Mouse (Mus musculus) midbrain, embryonic 16.5 days (tissue): Measurements from ENCODE around the gene Ptf1a. TPM values are rescaled to one million over a fixed set of nuclear protein-coding genes. Genes with fewer than 3 reads are reported as not detected.

ENCODE experiments used
- polyA plus RNA-seq: library from polyadenylated mRNA; unstranded; fragments of >200 nt; fragmentation: Nextera tagmentation; extraction: Ambion mirVana; gene quantifications from 2 replicates; pipeline ENCODE4 v1.2.1, GENCODE M21; 2015

The Ptf1a gene
- polyA plus RNA-seq, 1 experiment from 2014 or later = not detected

Other genes with a start within 250 kb of the Ptf1a start
- 2.1 and 2.2 TPM in 2 replicates for gene Armc3, start 246.4 kb upstream of the Ptf1a start, polyA plus RNA-seq
- 6.7 TPM in 2 replicates for gene Msrb2, start 74.2 kb upstream of the Ptf1a start, polyA plus RNA-seq
- not detected in 2 replicates for gene 4921504E06Rik, start 108.3 kb downstream of the Ptf1a start, polyA plus RNA-seq
- gene Otud1, start 212.1 kb downstream of the Ptf1a start, polyA plus RNA-seq = 0.80 and 1.1 TPM in 2 replicates